Mouse (Mus musculus) cerebellum, adult 2 months (tissue): ENCODE data around the gene Spata32.

Source experiments
- CTCF ChIP-seq: fragments of 200-500 bp; IDR thresholded peaks from 2 replicates; pipeline ENCODE4 v1.5.1; 2011; ENCODE audit warnings: low read depth, mild to moderate bottlenecking, control low read depth, low read length, moderate library complexity, borderline replicate concordance; ENCODE audit not compliant: insufficient read depth
- POLR2A ChIP-seq: fragments of 200-500 bp; IDR thresholded peaks from 2 replicates; pipeline ENCODE4 v1.6.1; 2011; ENCODE audit warnings: low read length, control low read depth, borderline replicate concordance; ENCODE audit not compliant: insufficient read depth

DNA sequence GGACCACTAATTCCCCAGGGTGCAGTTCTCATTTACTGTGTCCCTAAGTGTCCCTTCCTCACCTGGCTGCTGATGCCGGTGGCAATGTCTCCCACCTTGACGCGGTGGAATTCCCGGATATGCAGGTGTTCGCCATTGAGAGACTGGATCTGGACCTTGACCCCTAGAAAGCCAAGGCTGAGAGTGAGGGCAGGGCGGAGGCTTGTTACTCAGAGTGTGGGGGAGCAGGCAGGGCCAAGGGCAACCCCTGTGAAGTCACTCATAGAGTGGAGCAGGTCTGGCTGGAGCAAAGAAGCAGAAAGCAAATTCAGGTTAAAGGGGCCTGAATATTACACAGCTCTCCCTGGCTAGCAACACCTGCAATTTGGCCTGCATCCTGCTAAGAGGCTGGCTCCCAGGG lies 3.2 kb upstream of the Spata32 start:
- TF ChIP-seq CTCF (no peak), POLR2A (no peak)
